Mouse (Mus musculus) heart, adult 8-10 months (tissue): ENCODE measurements around the gene Itgb8. TPM values are rescaled to one million over a fixed set of nuclear protein-coding genes. Genes with fewer than 3 reads are reported as not detected.

Experiments
- DNase-seq: peaks from one replicate; pipeline ENCODE4 v3.0.0; 2022; ENCODE audit warnings: low spot score
- total RNA-seq, 4 experiments: library from RNA; stranded (reverse); gene quantifications; 2 replicates each; pipeline ENCODE4 v1.2.4; 2022

Gene Itgb8
- total RNA-seq, 4 experiments from 2014 or later, result 1.3 to 1.5 (median 1.4) TPM

- DNase-seq, result no peak
These were observed 29.1 kb downstream of the Itgb8 start for GRCm38 (mm10) chr12:119209384-119210072.

- no peak for DNase-seq
These were observed 31.2 kb downstream of the Itgb8 start for GRCm38 (mm10) chr12:119207464-119207801.

GRCm38 (mm10) chr12:119206711-119207463 is 31.7 kb downstream of the Itgb8 start:
- DNase-seq, result no peak

GRCm38 (mm10) chr12:119204411-119204810 is 34.2 kb downstream of the Itgb8 start:
- no peak for DNase-seq

- no peak for DNase-seq
These were observed 35.8 kb downstream of the Itgb8 start for GRCm38 (mm10) chr12:119202766-119203165.

GRCm38 (mm10) chr12:119195145-119195544 is 43.5 kb downstream of the Itgb8 start:
- DNase-seq, result no peak

GRCm38 (mm10) chr12:119189814-119190213 is 48.8 kb downstream of the Itgb8 start:
- no peak for DNase-seq

GRCm38 (mm10) chr12:119185441-119185840 is 53.2 kb downstream of the Itgb8 start:
- DNase-seq, result no peak

GRCm38 (mm10) chr12:119182215-119182924 is 56.2 kb downstream of the Itgb8 start:
- no peak for DNase-seq

- DNase-seq, result no peak
These were observed 62.6 kb downstream of the Itgb8 start for GRCm38 (mm10) chr12:119176017-119176416.

- DNase-seq, result no peak
These were observed 68.6 kb downstream of the Itgb8 start for GRCm38 (mm10) chr12:119169828-119170539.

GRCm38 (mm10) chr12:119169143-119169542 is 69.5 kb downstream of the Itgb8 start:
- DNase-seq, result no peak

GRCm38 (mm10) chr12:119165115-119165514 is 73.5 kb downstream of the Itgb8 start:
- no peak for DNase-seq

GRCm38 (mm10) chr12:119164672-119165071 is 73.9 kb downstream of the Itgb8 start:
- no peak for DNase-seq

GRCm38 (mm10) chr12:119164176-119164575 is 74.4 kb downstream of the Itgb8 start:
- DNase-seq, result peak; percentile 64

- DNase-seq, result no peak
These were observed 77.8 kb downstream of the Itgb8 start for GRCm38 (mm10) chr12:119160786-119161185.

- no peak for DNase-seq
These were observed 79.2 kb downstream of the Itgb8 start for GRCm38 (mm10) chr12:119159254-119159933.

GRCm38 (mm10) chr12:119157686-119158085 is 80.9 kb downstream of the Itgb8 start:
- DNase-seq, result no peak

- peak; percentile 12 for DNase-seq
These were observed 81.5 kb downstream of the Itgb8 start for GRCm38 (mm10) chr12:119157068-119157467.

GRCm38 (mm10) chr12:119155566-119155965 is 83.0 kb downstream of the Itgb8 start:
- DNase-seq, result peak; percentile 28

GRCm38 (mm10) chr12:119150956-119151355 is 87.6 kb downstream of the Itgb8 start:
- no peak for DNase-seq
